Mouse (Mus musculus): ENCODE measurements around the gene Srp68. TPM values are rescaled to one million over a fixed set of nuclear protein-coding genes. Genes with fewer than 3 reads are reported as not detected.

Srp68 gene
- total and polyA plus RNA-seq, 3 experiments: 146 to 228 (median 180) TPM

GRCm38 (mm10) chr11:116213877-116214510, 60.0 kb downstream of the Srp68 start:
- DNase-seq (ENCODE audit: low read depth, low spot score): no peak
- H3K79me2 ChIP-seq (ENCODE audit: control insufficient read depth, insufficient read depth, low read length, poor library complexity): no peaks in the 10 kb centered on the region
- H3K4me3 ChIP-seq (ENCODE audit: control insufficient read depth in 1 of 2, insufficient read depth in 1 of 2, low read depth in 2 of 2, low read length in 2 of 2): no peak overlapping the region
- H3K27me3 ChIP-seq (ENCODE audit: control insufficient read depth in 1 of 2, insufficient read depth in 2 of 2, low read length in 2 of 2): no peaks in the 10 kb centered on the region
- no peaks in the 10 kb centered on the region for H3K9me3 ChIP-seq (replicated peaks; ENCODE audit: insufficient read depth, low read length)
- no peak overlapping the region for H3K27ac ChIP-seq (ENCODE audit: control insufficient read depth, low read depth, low read length)
- no peak overlapping the region for H3K9ac ChIP-seq (ENCODE audit: control insufficient read depth, low read depth, low read length, poor library complexity, severe bottlenecking)
- H3K36me3 ChIP-seq (ENCODE audit: control insufficient read depth in 1 of 2, insufficient read depth in 2 of 2, low read length in 2 of 2): no peaks in the 10 kb centered on the region
- TF ChIP-seq ZNF384 (IDR thresholded peaks at IDR 0.05; ENCODE audit: low read depth, low read length): no peak
- TF ChIP-seq CHD1 (IDR thresholded peaks at IDR 0.05; ENCODE audit: low read depth, low read length): no peak
- TF ChIP-seq NELFE (IDR thresholded peaks at IDR 0.05; ENCODE audit: low read depth, low read length): no peak
- TF ChIP-seq POLR2A (IDR thresholded peaks at IDR 0.05; ENCODE audit: control insufficient read depth in 1 of 2, insufficient read depth in 1 of 2, low read depth in 1 of 2, low read length in 2 of 2, poor library complexity in 1 of 2): no peak
- no peak for TF ChIP-seq ZMIZ1 (IDR thresholded peaks at IDR 0.05; ENCODE audit: low read depth, low read length)
- TF ChIP-seq MXI1 (IDR thresholded peaks at IDR 0.05; ENCODE audit: low read depth, low read length): no peak
- TF ChIP-seq MAZ (IDR thresholded peaks at IDR 0.05; ENCODE audit: low read depth, low read length): no peak
- TF ChIP-seq UBTF (IDR thresholded peaks at IDR 0.05; ENCODE audit: borderline replicate concordance, insufficient read depth, low read depth, low read length): no peak
- no peak for TF ChIP-seq ZC3H11A (IDR thresholded peaks at IDR 0.05; ENCODE audit: low read depth, low read length)
- TF ChIP-seq ZKSCAN1 (IDR thresholded peaks at IDR 0.05; ENCODE audit: low read depth, low read length): no peak
- TF ChIP-seq BHLHE40 (IDR thresholded peaks at IDR 0.05; ENCODE audit: borderline replicate concordance, low read depth, low read length): no peak
- TF ChIP-seq MYB (IDR thresholded peaks at IDR 0.05; ENCODE audit: low read depth, low read length): no peak
- no peak for TF ChIP-seq MAX (IDR thresholded peaks at IDR 0.05; ENCODE audit: low read length)
- TF ChIP-seq GATA1 (IDR thresholded peaks at IDR 0.05; ENCODE audit: low read depth, low read length): no peak
- TF ChIP-seq MAFK (IDR thresholded peaks at IDR 0.05; ENCODE audit: borderline replicate concordance, low read depth, low read length): no peak
- H3K4me1 ChIP-seq (ENCODE audit: control insufficient read depth in 1 of 2, insufficient read depth in 2 of 2, low read length in 2 of 2): peaks cover 0 to 5% of the 10 kb centered on the region in 2 experiments; a peak in 1 of 4 replicates

- Histone ChIP-seq H3K36me3 (ENCODE audit: control insufficient read depth in 1 of 2, insufficient read depth in 2 of 2, low read length in 2 of 2) (no peaks in the 10 kb centered on the region), H3K4me1 (ENCODE audit: control insufficient read depth in 1 of 2, insufficient read depth in 2 of 2, low read length in 2 of 2) (no peaks in the 10 kb centered on the region), H3K4me3 (ENCODE audit: control insufficient read depth in 1 of 2, insufficient read depth in 1 of 2, low read depth in 2 of 2, low read length in 2 of 2) (no peak overlapping the region), H3K79me2 (ENCODE audit: control insufficient read depth, insufficient read depth, low read length, poor library complexity) (no peaks in the 10 kb centered on the region), H3K9ac (ENCODE audit: control insufficient read depth, low read depth, low read length, poor library complexity, severe bottlenecking) (no peak overlapping the region), H3K27ac (ENCODE audit: control insufficient read depth, low read depth, low read length) (no peak overlapping the region), H3K27me3 (ENCODE audit: control insufficient read depth in 1 of 2, insufficient read depth in 2 of 2, low read length in 2 of 2) (no peaks in the 10 kb centered on the region), H3K9me3 (replicated peaks; ENCODE audit: insufficient read depth, low read length) (no peaks in the 10 kb centered on the region)
- no peak for DNase-seq (ENCODE audit: low read depth, low spot score)
- TF ChIP-seq ZC3H11A (IDR thresholded peaks at IDR 0.05; ENCODE audit: low read depth, low read length): no peak
- TF ChIP-seq HCFC1 (IDR thresholded peaks at IDR 0.05; ENCODE audit: low read depth, low read length): no peak
- TF ChIP-seq TCF12 (IDR thresholded peaks at IDR 0.05; ENCODE audit: low read depth, low read length): no peak
- TF ChIP-seq UBTF (IDR thresholded peaks at IDR 0.05; ENCODE audit: borderline replicate concordance, insufficient read depth, low read depth, low read length): no peak
- TF ChIP-seq CHD2 (IDR thresholded peaks at IDR 0.05; ENCODE audit: low read length): no peak
- TF ChIP-seq POLR2AphosphoS5 (IDR thresholded peaks at IDR 0.05; ENCODE audit: borderline replicate concordance, low read depth, low read length): no peak
- no peak for TF ChIP-seq RAD21 (IDR thresholded peaks at IDR 0.05; ENCODE audit: low read depth, low read length)
- TF ChIP-seq GABPA (IDR thresholded peaks at IDR 0.05; ENCODE audit: low read depth, low read length): no peak
- TF ChIP-seq CHD1 (IDR thresholded peaks at IDR 0.05; ENCODE audit: low read depth, low read length): no peak
- TF ChIP-seq USF1 (IDR thresholded peaks at IDR 0.05; ENCODE audit: low read depth, low read length): no peak
- no peak for TF ChIP-seq ELF1 (IDR thresholded peaks at IDR 0.05; ENCODE audit: low read depth, low read length)
- TF ChIP-seq RCOR1 (IDR thresholded peaks at IDR 0.05; ENCODE audit: low read depth, low read length): no peak
- no peak for TF ChIP-seq JUND (IDR thresholded peaks at IDR 0.05; ENCODE audit: low read depth, low read length)
Observed at GRCm38 (mm10) chr11:116212847-116213246, 61.2 kb downstream of the Srp68 start.
